In the genomic region with DNA sequence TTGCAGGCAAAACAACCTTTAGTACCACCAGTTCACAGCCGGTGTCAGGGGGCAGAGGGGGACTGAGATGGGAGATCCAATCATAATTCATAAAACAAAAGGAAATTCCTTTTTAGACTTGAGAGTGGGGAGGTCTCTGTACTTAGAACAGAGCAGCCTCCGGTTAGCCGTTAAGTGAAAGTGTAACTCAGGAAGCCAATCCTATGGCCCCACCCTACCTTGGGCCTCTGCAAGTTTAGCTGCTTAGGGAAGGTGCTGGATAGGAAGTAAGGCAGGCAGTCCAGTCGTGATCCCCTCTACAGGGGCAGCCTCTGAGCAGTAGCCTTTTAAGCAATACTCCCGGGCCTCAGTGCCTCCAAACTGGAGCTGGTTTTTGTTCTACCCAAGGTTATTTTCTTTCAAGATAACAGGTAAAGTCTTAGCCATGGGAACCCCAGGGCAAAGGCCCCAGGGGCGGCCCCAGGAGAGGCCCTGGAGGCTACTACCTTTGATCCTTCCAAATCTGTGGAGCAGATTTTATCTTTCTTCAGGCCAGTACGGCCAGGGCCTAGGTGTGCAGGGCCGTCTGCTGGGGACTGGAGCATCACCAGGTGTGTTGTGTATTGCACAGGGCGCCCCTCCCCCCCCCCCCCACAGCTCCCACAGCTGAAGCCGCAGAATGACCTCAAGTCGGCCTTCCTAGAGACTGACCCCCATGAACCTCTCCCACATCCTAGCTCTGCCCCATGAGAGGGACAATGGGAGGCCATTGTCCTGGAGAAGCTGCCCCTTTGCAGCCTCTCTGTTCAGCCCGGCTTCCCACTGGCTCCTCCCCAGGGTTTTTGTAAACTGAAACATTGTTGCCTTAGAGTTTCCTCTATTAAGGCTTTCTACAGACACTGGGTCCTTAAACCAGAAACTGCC, we compare ENCODE assay signal across 16 mouse cellular contexts. TPM values are rescaled to one million over a fixed set of nuclear protein-coding genes. Genes with fewer than 3 reads are reported as not detected.
A peak's percentile ranks its signal among the peaks of the same experiment; 100 is the strongest.
DNase-seq lines count a peak whose midpoint lies in the region; ATAC-seq and TF ChIP-seq lines count a peak whose summit lies in the region.
"Had no signal": no experiment of that assay in that cellular context is flagged by ENCODE, and none has a peak within 500 bp of the region (broad histone marks: within the 10 kb centered on the region; RNA-seq: fewer than 3 reads in every experiment).

No protein-coding gene starts in this region.

- peaks cover 41% of the 10 kb centered on the region for H3K4me1 ChIP-seq in hindbrain, embryonic 10.5 days (replicated peaks)
- H3K4me1 ChIP-seq in hindbrain, embryonic 13.5 days (replicated peaks) = peaks cover 11% of the 10 kb centered on the region
- H3K4me1 ChIP-seq in neural tube, embryonic 12.5 days = peaks cover 16% of the 10 kb centered on the region
- peaks cover 19% of the 10 kb centered on the region for H3K4me1 ChIP-seq in limb, embryonic 12.5 days (replicated peaks)
- 0 out of 2 replicates have a peak, but pooled peaks cover 2% of the 10 kb centered on the region for H3K4me1 ChIP-seq in midbrain, postnatal 0 days (ENCODE audit: insufficient read depth, low read length)

- H3K9ac ChIP-seq in hindbrain, embryonic 13.5 days = no peak overlapping the region
- no peak overlapping the region for H3K9ac ChIP-seq in neural tube, embryonic 12.5 days
- no peak overlapping the region; the same call in 1 of the 2 replicates for H3K9ac ChIP-seq in limb, embryonic 12.5 days (replicated peaks)
- no peak overlapping the region for H3K9ac ChIP-seq in midbrain, postnatal 0 days (replicated peaks; ENCODE audit: low read length, poor library complexity, severe bottlenecking)
- H3K9ac ChIP-seq: embryonic facial prominence, embryonic 15.5 days had no signal

- no peaks in the 10 kb centered on the region for H3K36me3 ChIP-seq in hindbrain, embryonic 10.5 days
- H3K36me3 ChIP-seq in hindbrain, embryonic 13.5 days = no peaks in the 10 kb centered on the region
- no peaks in the 10 kb centered on the region for H3K36me3 ChIP-seq in neural tube, embryonic 12.5 days
- H3K36me3 ChIP-seq in limb, embryonic 12.5 days = no peaks in the 10 kb centered on the region
- H3K36me3 ChIP-seq in midbrain, postnatal 0 days (ENCODE audit: insufficient read depth, low read length) = no peaks in the 10 kb centered on the region
- H3K36me3 ChIP-seq: embryonic facial prominence, embryonic 15.5 days had no signal

- H3K27ac ChIP-seq in hindbrain, embryonic 10.5 days = peak overlapping the region; percentile 84
- no peak overlapping the region for H3K27ac ChIP-seq in hindbrain, embryonic 13.5 days
- H3K27ac ChIP-seq in neural tube, embryonic 12.5 days = no peak overlapping the region
- H3K27ac ChIP-seq in limb, embryonic 12.5 days = peak overlapping the region; percentile 26; the same call in 1 of the 2 replicates
- H3K27ac ChIP-seq in midbrain, postnatal 0 days (ENCODE audit: low read depth, low read length) = no peak overlapping the region
- H3K27ac ChIP-seq: embryonic facial prominence, embryonic 15.5 days had no signal

- H3K4me2 ChIP-seq in hindbrain, embryonic 13.5 days = no peak overlapping the region
- peak overlapping the region; percentile 36 for H3K4me2 ChIP-seq in neural tube, embryonic 12.5 days (replicated peaks)
- H3K4me2 ChIP-seq in limb, embryonic 12.5 days = no peak overlapping the region
- no peak overlapping the region for H3K4me2 ChIP-seq in midbrain, postnatal 0 days (ENCODE audit: low read depth, low read length, poor library complexity, severe bottlenecking)
- H3K4me2 ChIP-seq: embryonic facial prominence, embryonic 15.5 days had no signal

- peaks cover 67% of the 10 kb centered on the region for H3K27me3 ChIP-seq in hindbrain, embryonic 10.5 days (ENCODE audit: insufficient read depth, poor library complexity, severe bottlenecking)
- H3K27me3 ChIP-seq in hindbrain, embryonic 13.5 days = peaks cover 32% of the 10 kb centered on the region
- no peaks in the 10 kb centered on the region; the same call in 1 of the 2 replicates for H3K27me3 ChIP-seq in neural tube, embryonic 12.5 days (replicated peaks)
- peaks cover 27% of the 10 kb centered on the region for H3K27me3 ChIP-seq in limb, embryonic 12.5 days
- peaks cover 4% of the 10 kb centered on the region; the same call in 1 of the 2 replicates for H3K27me3 ChIP-seq in midbrain, postnatal 0 days (ENCODE audit: insufficient read depth, low read length)
- H3K27me3 ChIP-seq: embryonic facial prominence, embryonic 15.5 days had no signal

- TF ChIP-seq CTCF in midbrain, postnatal 0 days (IDR thresholded peaks at IDR 0.05) = no peak

- 24% methylated on average over 12 of the region's 12 CpGs for WGBS in hindbrain, embryonic 10.5 days
- 22% methylated on average over 11 of the region's 12 CpGs for WGBS in hindbrain, embryonic 13.5 days
- 22% methylated on average over 11 of the region's 12 CpGs for WGBS in neural tube, embryonic 12.5 days
- WGBS in limb, embryonic 12.5 days = 50% methylated on average over 11 of the region's 12 CpGs
- WGBS in midbrain, postnatal 0 days = 40% methylated on average over 10 of the region's 12 CpGs

- no peak for ATAC-seq in hindbrain, embryonic 13.5 days (ENCODE audit: low FRiP score)
- no peak for ATAC-seq in neural tube, embryonic 12.5 days (ENCODE audit: low FRiP score, low read depth)
- no peak for ATAC-seq in limb, embryonic 12.5 days (ENCODE audit: insufficient number of reproducible peaks, insufficient read depth, low FRiP score, low TSS enrichment, low read depth)
- ATAC-seq in midbrain, postnatal 0 days (ENCODE audit: low FRiP score) = no peak

- peak overlapping the region; percentile 22; the same call in 1 of the 2 replicates for H3K4me3 ChIP-seq in hindbrain, embryonic 10.5 days
- H3K4me3 ChIP-seq in hindbrain, embryonic 13.5 days = no peak overlapping the region
- no peak overlapping the region for H3K4me3 ChIP-seq in neural tube, embryonic 12.5 days
- no peak overlapping the region for H3K4me3 ChIP-seq in limb, embryonic 12.5 days (replicated peaks)
- H3K4me3 ChIP-seq in midbrain, postnatal 0 days (ENCODE audit: low read depth, low read length) = no peak overlapping the region
- H3K4me3 ChIP-seq: embryonic facial prominence, embryonic 15.5 days; megakaryocyte, embryonic 14.5 days had no signal

- H3K9me3 ChIP-seq in hindbrain, embryonic 10.5 days = no peaks in the 10 kb centered on the region
- H3K9me3 ChIP-seq in hindbrain, embryonic 13.5 days = no peaks in the 10 kb centered on the region
- H3K9me3 ChIP-seq in neural tube, embryonic 12.5 days = no peaks in the 10 kb centered on the region
- no peaks in the 10 kb centered on the region for H3K9me3 ChIP-seq in limb, embryonic 12.5 days
- H3K9me3 ChIP-seq in midbrain, postnatal 0 days (ENCODE audit: low read length) = no peaks in the 10 kb centered on the region
- H3K9me3 ChIP-seq: embryonic facial prominence, embryonic 15.5 days; megakaryocyte, embryonic 14.5 days had no signal

- DNase-seq in hindbrain, embryonic 10.5 days (ENCODE audit: low spot score) = peak; percentile 49
- no peak for DNase-seq in neural tube, embryonic 10.5 days (ENCODE audit: extremely low spot score, low spot score)
- DNase-seq in yolk sac, embryonic 10.5 days (ENCODE audit: low spot score) = peak; percentile 48
- DNase-seq in MN1 (ENCODE audit: low spot score) = no peak
- DNase-seq in midbrain, postnatal 0 days (ENCODE audit: low spot score) = no peak
- DNase-seq: cerebellum, adult 18-20 months; kidney, adult 18-20 months; layer of hippocampus, adult 9-11 months had no signal

RNA-seq across cellular contexts. Expression of gene Gpr157, which starts 6.6 kb away (rescaled TPM):
- 0.59 and 0.81 TPM in 2 replicates for polyA plus RNA-seq in hindbrain, embryonic 10.5 days (2016; fragmentation: Nextera tagmentation; extraction: Ambion mirVana)
- polyA plus RNA-seq in hindbrain, embryonic 13.5 days (2015; fragmentation: Nextera tagmentation; extraction: Ambion mirVana) = 0.29 and 0.43 TPM in 2 replicates
- polyA plus RNA-seq in neural tube, embryonic 12.5 days (2016; fragmentation: Nextera tagmentation; extraction: Ambion mirVana) = 0.65 and 1.0 TPM in 2 replicates
- polyA plus RNA-seq in limb, embryonic 12.5 days (2016; fragmentation: Nextera tagmentation; extraction: Ambion mirVana) = 0.79 and 1.0 TPM in 2 replicates
- total RNA-seq in midbrain, postnatal 0 days (2014; rRNA removed) = 4.4 TPM in 2 replicates
- polyA plus RNA-seq in midbrain, postnatal 0 days (2015; fragmentation: Nextera tagmentation; extraction: Ambion mirVana) = 0.47 and 0.49 TPM in 2 replicates

RNA-seq across cellular contexts. Expression of gene Slc2a5, which starts 25.3 kb away (rescaled TPM):
- 1.1 and 2.0 TPM in 2 replicates for polyA plus RNA-seq in hindbrain, embryonic 10.5 days (2016; fragmentation: Nextera tagmentation; extraction: Ambion mirVana)
- 1.8 and 2.7 TPM in 2 replicates for polyA plus RNA-seq in hindbrain, embryonic 13.5 days (2015; fragmentation: Nextera tagmentation; extraction: Ambion mirVana)
- 2.1 and 2.3 TPM in 2 replicates for polyA plus RNA-seq in neural tube, embryonic 12.5 days (2016; fragmentation: Nextera tagmentation; extraction: Ambion mirVana)
- polyA plus RNA-seq in limb, embryonic 12.5 days (2016; fragmentation: Nextera tagmentation; extraction: Ambion mirVana) = 1.6 and 1.9 TPM in 2 replicates
- total RNA-seq in midbrain, postnatal 0 days (2014; rRNA removed) = 1.5 and 4.3 TPM in 2 replicates
- 2.1 and 3.2 TPM in 2 replicates for polyA plus RNA-seq in midbrain, postnatal 0 days (2015; fragmentation: Nextera tagmentation; extraction: Ambion mirVana)

RNA-seq across cellular contexts. Expression of gene Slc2a7, which starts 55.0 kb away (rescaled TPM):
- polyA plus RNA-seq in hindbrain, embryonic 10.5 days (2016; fragmentation: Nextera tagmentation; extraction: Ambion mirVana) = not detected in 2 replicates
- not detected in 2 replicates for polyA plus RNA-seq in hindbrain, embryonic 13.5 days (2015; fragmentation: Nextera tagmentation; extraction: Ambion mirVana)
- not detected in 2 replicates for polyA plus RNA-seq in neural tube, embryonic 12.5 days (2016; fragmentation: Nextera tagmentation; extraction: Ambion mirVana)
- not detected in 2 replicates for polyA plus RNA-seq in limb, embryonic 12.5 days (2016; fragmentation: Nextera tagmentation; extraction: Ambion mirVana)
- total RNA-seq in midbrain, postnatal 0 days (2014; rRNA removed) = not detected in 2 replicates
- not detected in 2 replicates for polyA plus RNA-seq in midbrain, postnatal 0 days (2015; fragmentation: Nextera tagmentation; extraction: Ambion mirVana)
- total RNA-seq: adrenal gland, postnatal 4 days; heart, adult 8-10 months had no signal
- polyA plus RNA-seq: embryonic facial prominence, embryonic 15.5 days; limb, embryonic 14.5 days had no signal

Comparison
In these comparisons a context has a peak if more than half of its experiments do, and no peak if none do; other contexts are left out.
1. H3K27ac ChIP-seq: peak in hindbrain, embryonic 10.5 days (single experiment) and limb, embryonic 12.5 days (single experiment); none in hindbrain, embryonic 13.5 days (single experiment), neural tube, embryonic 12.5 days (single experiment) and midbrain, postnatal 0 days (single experiment).
2. DNase-seq: peak in hindbrain, embryonic 10.5 days (single experiment) and yolk sac, embryonic 10.5 days (single experiment); none in neural tube, embryonic 10.5 days (single experiment), MN1 (single experiment) and midbrain, postnatal 0 days (single experiment).